Mouse (Mus musculus): Measurements from ENCODE around the gene Dixdc1.

DNA sequence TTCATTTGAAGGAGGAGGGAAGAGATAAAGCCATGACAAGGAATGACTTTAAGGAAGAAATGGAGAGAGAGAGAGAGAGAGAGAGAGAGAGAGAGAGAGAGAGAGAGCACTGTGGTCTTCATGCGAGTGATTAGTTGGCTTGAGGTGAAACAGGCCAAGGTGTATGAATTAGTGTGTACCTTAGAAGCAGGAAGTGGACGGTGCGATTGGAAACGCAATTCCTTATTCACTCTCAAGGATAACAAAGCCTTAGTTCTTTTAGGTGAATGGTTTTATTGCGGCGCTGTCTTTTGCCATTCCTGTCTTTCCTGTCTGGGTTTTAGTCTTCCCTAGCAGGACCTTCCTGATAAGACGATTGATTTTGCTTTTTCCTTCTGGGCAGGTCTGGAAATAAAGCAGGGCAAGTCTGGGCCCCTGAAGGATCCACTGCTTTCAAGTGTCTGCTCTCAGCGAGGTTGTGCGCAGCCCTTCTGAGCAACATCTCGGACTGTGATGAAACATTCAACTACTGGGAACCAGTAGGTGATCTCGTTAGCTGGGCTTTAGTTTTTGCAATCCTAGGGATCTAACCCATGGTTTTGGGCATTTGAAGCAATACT, 36.9 kb upstream of the Dixdc1 start:
- TF ChIP-seq GATA1 (IDR thresholded peaks at IDR 0.05; ENCODE audit: low read length) = no peak
- TF ChIP-seq TAL1 (IDR thresholded peaks at IDR 0.05; ENCODE audit: low read length) = no peak
